Mouse (Mus musculus): ENCODE measurements at regions not wholly inside any gene's neighbourhood (a gene's known extent, or its start where the extent isn't known, plus 50 kb on each side); places are given as distances from the start of the nearest gene placed in this dataset.

- no peak for DNase-seq (ENCODE audit: extremely low read depth, insufficient read length, low spot score)
These were observed 53.3 kb upstream of the Ptgfrn start for GRCm38 (mm10) chr3:101163160-101163990.

GRCm38 (mm10) chr3:101162536-101163159 is 52.6 kb upstream of the Ptgfrn start:
- no peak for DNase-seq (ENCODE audit: extremely low read depth, insufficient read length, low spot score)

GRCm38 (mm10) chr3:101161941-101162531 is 52.0 kb upstream of the Ptgfrn start:
- DNase-seq (ENCODE audit: extremely low read depth, insufficient read length, low spot score): no peak

GRCm38 (mm10) chr3:101161421-101161940 is 51.4 kb upstream of the Ptgfrn start:
- no peak for DNase-seq (ENCODE audit: extremely low read depth, insufficient read length, low spot score)

All from 3134 (cell line).